Mouse (Mus musculus): ENCODE measurements around the gene Pemt. TPM values are rescaled to one million over a fixed set of nuclear protein-coding genes. Genes with fewer than 3 reads are reported as not detected.

Pemt gene
- polyA plus RNA-seq, 1 experiment from 2014 or later, result 16.3 TPM

GRCm38 (mm10) chr11:59966102-59966483 is 80.2 kb downstream of the Pemt start:
- 79% methylated on average over 4 of the region's 4 CpGs for WGBS
- Histone ChIP-seq H3K4me3 (ENCODE audit: control insufficient read depth in 1 of 2, insufficient read depth in 1 of 2, low read depth in 1 of 2, low read length in 2 of 2) (no peak overlapping the region), H3K4me1 (ENCODE audit: control insufficient read depth in 2 of 2, insufficient read depth in 2 of 2, low read length in 2 of 2) (peaks cover 34 to 48% of the 10 kb centered on the region in 2 experiments), H3K9ac (ENCODE audit: low read length) (no peak overlapping the region), H3K9me3 (ENCODE audit: control insufficient read depth, low read length) (no peaks in the 10 kb centered on the region), H3K4me2 (ENCODE audit: low read length) (no peak overlapping the region), H3K27ac (replicated peaks in 1 of 2; ENCODE audit: control insufficient read depth in 1 of 2, insufficient read depth in 1 of 2, low read depth in 2 of 2, low read length in 2 of 2) (no peak overlapping the region), H3K36me3 (ENCODE audit: control insufficient read depth, insufficient read depth, low read length) (peaks cover 16% of the 10 kb centered on the region), H3K27me3 (ENCODE audit: control insufficient read depth, insufficient read depth, low read length) (no peaks in the 10 kb centered on the region)
- no peak for ATAC-seq (ENCODE audit: insufficient number of reproducible peaks, insufficient read depth, low FRiP score, low read depth)

- Histone ChIP-seq H3K4me2 (ENCODE audit: low read length) (peak overlapping the region; percentile 99), H3K36me3 (ENCODE audit: control insufficient read depth, insufficient read depth, low read length) (peaks cover 16% of the 10 kb centered on the region), H3K9me3 (ENCODE audit: control insufficient read depth, low read length) (no peaks in the 10 kb centered on the region), H3K27ac (replicated peaks in 1 of 2; ENCODE audit: control insufficient read depth in 1 of 2, insufficient read depth in 1 of 2, low read depth in 2 of 2, low read length in 2 of 2) (peak overlapping the region; percentile 20 to 83), H3K9ac (ENCODE audit: low read length) (peak overlapping the region; percentile 80), H3K4me3 (ENCODE audit: control insufficient read depth in 1 of 2, insufficient read depth in 1 of 2, low read depth in 1 of 2, low read length in 2 of 2) (peak overlapping the region; percentile 61 to 62), H3K27me3 (ENCODE audit: control insufficient read depth, insufficient read depth, low read length) (no peaks in the 10 kb centered on the region), H3K4me1 (ENCODE audit: control insufficient read depth in 2 of 2, insufficient read depth in 2 of 2, low read length in 2 of 2) (peaks cover 34 to 50% of the 10 kb centered on the region in 2 experiments)
- peak; percentile 37; the same call in 1 of the 2 replicates for ATAC-seq (ENCODE audit: insufficient number of reproducible peaks, insufficient read depth, low FRiP score, low read depth)
- 38% methylated on average over 25 of the region's 25 CpGs for WGBS
Measured at GRCm38 (mm10) chr11:59965227-59966101, 80.8 kb downstream of the Pemt start.

- peaks cover 16% of the 10 kb centered on the region for H3K36me3 ChIP-seq (ENCODE audit: control insufficient read depth, insufficient read depth, low read length)
- H3K4me2 ChIP-seq (ENCODE audit: low read length), result peak within 1 kb of the TSS; percentile 99
- WGBS, result 0% methylated on average over 28 of the region's 28 CpGs
- peak within 1 kb of the TSS; percentile 20 to 83 for H3K27ac ChIP-seq (replicated peaks in 1 of 2; ENCODE audit: control insufficient read depth in 1 of 2, insufficient read depth in 1 of 2, low read depth in 2 of 2, low read length in 2 of 2)
- no peaks in the 10 kb centered on the region for H3K9me3 ChIP-seq (ENCODE audit: control insufficient read depth, low read length)
- H3K4me3 ChIP-seq (ENCODE audit: control insufficient read depth in 1 of 2, insufficient read depth in 1 of 2, low read depth in 1 of 2, low read length in 2 of 2), result peak within 1 kb of the TSS; percentile 61 to 62
- peaks cover 39 to 57% of the 10 kb centered on the region in 2 experiments for H3K4me1 ChIP-seq (ENCODE audit: control insufficient read depth in 2 of 2, insufficient read depth in 2 of 2, low read length in 2 of 2)
- H3K27me3 ChIP-seq (ENCODE audit: control insufficient read depth, insufficient read depth, low read length), result no peaks in the 10 kb centered on the region
- peak within 1 kb of the TSS; percentile 80 for H3K9ac ChIP-seq (ENCODE audit: low read length)
- ATAC-seq (ENCODE audit: insufficient number of reproducible peaks, insufficient read depth, low FRiP score, low read depth), result peak; percentile 81
Measured at GRCm38 (mm10) chr11:59964818-59965217, 81.5 kb downstream of the Pemt start, which contains the start of gene Rasd1. Gene Rasd1 (minus strand): TSS chr11:59964944.

- Histone ChIP-seq H3K9me3 (ENCODE audit: control insufficient read depth, low read length) (no peaks in the 10 kb centered on the region), H3K4me1 (ENCODE audit: control insufficient read depth in 2 of 2, insufficient read depth in 2 of 2, low read length in 2 of 2) (peaks cover 44 to 62% of the 10 kb centered on the region in 2 experiments), H3K4me3 (ENCODE audit: control insufficient read depth in 1 of 2, insufficient read depth in 1 of 2, low read depth in 1 of 2, low read length in 2 of 2) (peak overlapping the region; percentile 61 to 62), H3K4me2 (ENCODE audit: low read length) (peak overlapping the region; percentile 99), H3K9ac (ENCODE audit: low read length) (peak overlapping the region; percentile 80), H3K36me3 (ENCODE audit: control insufficient read depth, insufficient read depth, low read length) (peaks cover 16% of the 10 kb centered on the region), H3K27ac (replicated peaks in 1 of 2; ENCODE audit: control insufficient read depth in 1 of 2, insufficient read depth in 1 of 2, low read depth in 2 of 2, low read length in 2 of 2) (peak overlapping the region; percentile 20 to 83; a peak in 3 of 4 replicates), H3K27me3 (ENCODE audit: control insufficient read depth, insufficient read depth, low read length) (no peaks in the 10 kb centered on the region)
- peak; percentile 25; the same call in 1 of the 2 replicates for ATAC-seq (ENCODE audit: insufficient number of reproducible peaks, insufficient read depth, low FRiP score, low read depth)
- 2% methylated on average over 33 of the region's 33 CpGs for WGBS
Measured at GRCm38 (mm10) chr11:59964163-59964758, 82.0 kb downstream of the Pemt start.

- Histone ChIP-seq H3K9me3 (ENCODE audit: control insufficient read depth, low read length) (no peaks in the 10 kb centered on the region), H3K9ac (ENCODE audit: low read length) (peak overlapping the region; percentile 80), H3K4me3 (ENCODE audit: control insufficient read depth in 1 of 2, insufficient read depth in 1 of 2, low read depth in 1 of 2, low read length in 2 of 2) (peak overlapping the region; percentile 61 to 62), H3K4me1 (ENCODE audit: control insufficient read depth in 2 of 2, insufficient read depth in 2 of 2, low read length in 2 of 2) (peaks cover 46 to 68% of the 10 kb centered on the region in 2 experiments), H3K4me2 (ENCODE audit: low read length) (peak overlapping the region; percentile 99), H3K27me3 (ENCODE audit: control insufficient read depth, insufficient read depth, low read length) (no peaks in the 10 kb centered on the region), H3K27ac (replicated peaks in 1 of 2; ENCODE audit: control insufficient read depth in 1 of 2, insufficient read depth in 1 of 2, low read depth in 2 of 2, low read length in 2 of 2) (peak overlapping the region in 1 of 2 experiments; percentile 83; a peak in 1 of 4 replicates), H3K36me3 (ENCODE audit: control insufficient read depth, insufficient read depth, low read length) (peaks cover 16% of the 10 kb centered on the region)
- 4% methylated on average over 34 of the region's 34 CpGs for WGBS
- ATAC-seq (ENCODE audit: insufficient number of reproducible peaks, insufficient read depth, low FRiP score, low read depth), result no peak
Measured at GRCm38 (mm10) chr11:59963364-59964162, 82.7 kb downstream of the Pemt start.

- Histone ChIP-seq H3K36me3 (ENCODE audit: control insufficient read depth, insufficient read depth, low read length) (peaks cover 16% of the 10 kb centered on the region), H3K27ac (replicated peaks in 1 of 2; ENCODE audit: control insufficient read depth in 1 of 2, insufficient read depth in 1 of 2, low read depth in 2 of 2, low read length in 2 of 2) (peak overlapping the region in 1 of 2 experiments; percentile 48; a peak in 1 of 4 replicates), H3K4me3 (ENCODE audit: control insufficient read depth in 1 of 2, insufficient read depth in 1 of 2, low read depth in 1 of 2, low read length in 2 of 2) (no peak overlapping the region), H3K27me3 (ENCODE audit: control insufficient read depth, insufficient read depth, low read length) (no peaks in the 10 kb centered on the region), H3K4me2 (ENCODE audit: low read length) (peak overlapping the region; percentile 99; the same call in 1 of the 2 replicates), H3K4me1 (ENCODE audit: control insufficient read depth in 2 of 2, insufficient read depth in 2 of 2, low read length in 2 of 2) (peaks cover 48 to 68% of the 10 kb centered on the region in 2 experiments), H3K9ac (ENCODE audit: low read length) (no peak overlapping the region), H3K9me3 (ENCODE audit: control insufficient read depth, low read length) (no peaks in the 10 kb centered on the region)
- WGBS, result 53% methylated on average over 3 of the region's 3 CpGs
- no peak for ATAC-seq (ENCODE audit: insufficient number of reproducible peaks, insufficient read depth, low FRiP score, low read depth)
Measured at GRCm38 (mm10) chr11:59962590-59962989, 83.7 kb downstream of the Pemt start.

- peaks cover 45 to 65% of the 10 kb centered on the region in 2 experiments for H3K4me1 ChIP-seq (ENCODE audit: control insufficient read depth in 2 of 2, insufficient read depth in 2 of 2, low read length in 2 of 2)
- peak overlapping the region; percentile 44; the same call in 1 of the 2 replicates for H3K9ac ChIP-seq (ENCODE audit: low read length)
- H3K9me3 ChIP-seq (ENCODE audit: control insufficient read depth, low read length), result no peaks in the 10 kb centered on the region
- no peaks in the 10 kb centered on the region for H3K27me3 ChIP-seq (ENCODE audit: control insufficient read depth, insufficient read depth, low read length)
- H3K4me2 ChIP-seq (ENCODE audit: low read length), result peak overlapping the region; percentile 8; the same call in 1 of the 2 replicates
- H3K4me3 ChIP-seq (ENCODE audit: control insufficient read depth in 1 of 2, insufficient read depth in 1 of 2, low read depth in 1 of 2, low read length in 2 of 2), result no peak overlapping the region
- 47% methylated on average over 9 of the region's 9 CpGs for WGBS
- peak overlapping the region; percentile 78 to 90 for H3K27ac ChIP-seq (replicated peaks in 1 of 2; ENCODE audit: control insufficient read depth in 1 of 2, insufficient read depth in 1 of 2, low read depth in 2 of 2, low read length in 2 of 2)
- peaks cover 19% of the 10 kb centered on the region for H3K36me3 ChIP-seq (ENCODE audit: control insufficient read depth, insufficient read depth, low read length)
- no peak for ATAC-seq (ENCODE audit: insufficient number of reproducible peaks, insufficient read depth, low FRiP score, low read depth)
Measured at GRCm38 (mm10) chr11:59961338-59961875, 84.9 kb downstream of the Pemt start.

All from heart, embryonic 14.5 days (tissue).